8 mouse cellular contexts compared by ENCODE assay signal in genomic region chr9:44879694-44880271, GRCm38 (mm10). TPM values are rescaled to one million over a fixed set of nuclear protein-coding genes. Genes with fewer than 3 reads are reported as not detected.
DNase-seq lines count a peak whose midpoint lies in the region; ATAC-seq and TF ChIP-seq lines count a peak whose summit lies in the region.

No protein-coding gene starts in this region.

- H3K9ac ChIP-seq in ES-Bruce4 (ENCODE audit: low read depth, poor library complexity, severe bottlenecking) = peak overlapping the region; percentile 96
- peak overlapping the region; percentile 97 for H3K9ac ChIP-seq in embryonic facial prominence, embryonic 12.5 days
- H3K9ac ChIP-seq in hindbrain, embryonic 15.5 days = peak overlapping the region; percentile 99

- peaks cover 60% of the 10 kb centered on the region for H3K79me2 ChIP-seq in macrophage (ENCODE audit: inconsistent target)

- no peak for TF ChIP-seq EP300 in ES-Bruce4 (IDR thresholded peaks at IDR 0.05; ENCODE audit: insufficient read depth, low read depth, low read length)

- intact Hi-C loops in heart, postnatal 25 days (cut with DNase I) = loop anchor here (2.0 to 5.0 kb wide), 2 partner anchors 41 to 107 kb away; partner anchors contain the start of gene Atp5l

- no peaks in the 10 kb centered on the region for H3K9me3 ChIP-seq in ES-Bruce4 (replicated peaks; ENCODE audit: control insufficient read depth, insufficient read depth, low read length, poor library complexity, severe bottlenecking)
- H3K9me3 ChIP-seq in embryonic facial prominence, embryonic 12.5 days = no peaks in the 10 kb centered on the region
- H3K9me3 ChIP-seq in hindbrain, embryonic 15.5 days = no peaks in the 10 kb centered on the region

- DNase-seq in heart, adult 11 months = peak; percentile 94
- no peak for DNase-seq in heart, postnatal 25 days (ENCODE audit: low spot score)
- peak; percentile 43 for DNase-seq in testis, postnatal 10 days (ENCODE audit: low spot score)
- DNase-seq in adrenal gland, adult 18-20 months (ENCODE audit: low spot score in 2 of 2) = no peak

- peaks cover 1% of the 10 kb centered on the region for H3K4me1 ChIP-seq in ES-Bruce4 (ENCODE audit: control insufficient read depth, insufficient read depth, low read length)
- H3K4me1 ChIP-seq in embryonic facial prominence, embryonic 12.5 days = peaks cover 39% of the 10 kb centered on the region
- H3K4me1 ChIP-seq in hindbrain, embryonic 15.5 days (replicated peaks) = peaks cover 57% of the 10 kb centered on the region

- H3K4me3 ChIP-seq in ES-Bruce4 (ENCODE audit: low read depth, low read length) = peak overlapping the region; percentile 81
- peak overlapping the region; percentile 68 for H3K4me3 ChIP-seq in embryonic facial prominence, embryonic 12.5 days
- H3K4me3 ChIP-seq in hindbrain, embryonic 15.5 days = peak overlapping the region; percentile 92
- peak overlapping the region; percentile 94 for H3K4me3 ChIP-seq in macrophage (ENCODE audit: inconsistent target)

- TF ChIP-seq CTCF in ES-Bruce4 (IDR thresholded peaks at IDR 0.05; ENCODE audit: low read depth, low read length) = no peak

- no peak for TF ChIP-seq POLR2A in ES-Bruce4 (IDR thresholded peaks at IDR 0.05; ENCODE audit: insufficient read depth, low read length)

- H3K4me2 ChIP-seq in embryonic facial prominence, embryonic 12.5 days (replicated peaks) = peak overlapping the region; percentile 97
- H3K4me2 ChIP-seq in hindbrain, embryonic 15.5 days = peak overlapping the region; percentile 92

- H3K27ac ChIP-seq in ES-Bruce4 (ENCODE audit: insufficient read depth, low read length) (no peak overlapping the region), macrophage (no peak overlapping the region)
- H3K27ac ChIP-seq in embryonic facial prominence, embryonic 12.5 days = peak overlapping the region; percentile 99
- peak overlapping the region; percentile 100 for H3K27ac ChIP-seq in hindbrain, embryonic 15.5 days (replicated peaks)

- ATAC-seq in embryonic facial prominence, embryonic 12.5 days (ENCODE audit: insufficient number of reproducible peaks, insufficient read depth, low FRiP score, low TSS enrichment) = no peak
- ATAC-seq in hindbrain, embryonic 15.5 days (ENCODE audit: low FRiP score, low read depth) = no peak

- WGBS in embryonic facial prominence, embryonic 12.5 days = under 1% methylated on average over 13 of the region's 13 CpGs
- WGBS in hindbrain, embryonic 15.5 days = 0% methylated on average over 13 of the region's 13 CpGs
- 0% methylated on average over 13 of the region's 13 CpGs for WGBS in macrophage (ENCODE audit: missing documents)

- H3K36me3 ChIP-seq in ES-Bruce4 (ENCODE audit: control insufficient read depth, insufficient read depth, low read length, poor library complexity, severe bottlenecking) (0 out of 2 replicates have a peak, but pooled peaks cover 2% of the 10 kb centered on the region), macrophage (ENCODE audit: inconsistent target) (no peaks in the 10 kb centered on the region)
- H3K36me3 ChIP-seq in embryonic facial prominence, embryonic 12.5 days = 0 out of 2 replicates have a peak, but pooled peaks cover 9% of the 10 kb centered on the region
- H3K36me3 ChIP-seq in hindbrain, embryonic 15.5 days = no peaks in the 10 kb centered on the region

- H3K27me3 ChIP-seq in ES-Bruce4 (ENCODE audit: control insufficient read depth, insufficient read depth, low read length, poor library complexity, severe bottlenecking) = no peaks in the 10 kb centered on the region
- no peaks in the 10 kb centered on the region for H3K27me3 ChIP-seq in embryonic facial prominence, embryonic 12.5 days
- H3K27me3 ChIP-seq in hindbrain, embryonic 15.5 days = no peaks in the 10 kb centered on the region

RNA-seq across cellular contexts. Expression of gene Kmt2a, which starts 1.3 kb away (rescaled TPM):
- 10 to 100 TPM; 23.2 to 28.1 TPM for total RNA-seq in heart, postnatal 25 days (2021)
- 59.5 and 71.4 TPM in 2 replicates for polyA plus RNA-seq in ES-Bruce4 (2011; ENCODE audit: insufficient read depth, insufficient read length, low read depth, missing spikeins)
- 23.5 and 24.4 TPM in 2 replicates for polyA plus RNA-seq in embryonic facial prominence, embryonic 12.5 days (2016; fragmentation: Nextera tagmentation; extraction: Ambion mirVana)
- 23.2 and 25.9 TPM in 2 replicates for polyA plus RNA-seq in hindbrain, embryonic 15.5 days (2015; fragmentation: Nextera tagmentation; extraction: Ambion mirVana)
- total RNA-seq in macrophage (2018; cell fraction: chromatin; rRNA removed) = 100 to 1,000 TPM in 25 of 26 experiments, 10 to 100 TPM in 1; 81.2 to 493 (median 210) TPM
- 10 to 100 TPM; 13.6 to 31.3 (median 21.3) TPM for total RNA-seq in macrophage (2018; cell fraction: cytosol; rRNA removed)
- total RNA-seq in macrophage (2018; cell fraction: nucleus; rRNA removed) = 100 to 1,000 TPM in 8 of 26 experiments, 10 to 100 TPM in 18; 47.2 to 225 (median 82.2) TPM
- polyA plus RNA-seq in macrophage (2018) = 8.0 to 17.8 TPM (median 11.8 TPM) in 3 replicates
- total RNA-seq in adrenal gland, adult 18-20 months (2021) = 10 to 100 TPM; 27.2 to 32.1 TPM

RNA-seq across cellular contexts. Expression of gene Atp5l, which starts 40.8 kb away (rescaled TPM):
- total RNA-seq in heart, postnatal 25 days (2021) = 1,000 to 10,000 TPM; 1,628 to 1,660 TPM
- polyA plus RNA-seq in ES-Bruce4 (2011; ENCODE audit: insufficient read depth, insufficient read length, low read depth, missing spikeins) = 166 and 170 TPM in 2 replicates
- 538 and 574 TPM in 2 replicates for polyA plus RNA-seq in embryonic facial prominence, embryonic 12.5 days (2016; fragmentation: Nextera tagmentation; extraction: Ambion mirVana)
- polyA plus RNA-seq in hindbrain, embryonic 15.5 days (2015; fragmentation: Nextera tagmentation; extraction: Ambion mirVana) = 802 and 842 TPM in 2 replicates
- 10 to 100 TPM; 18.6 to 73.1 (median 41.7) TPM for total RNA-seq in macrophage (2018; cell fraction: chromatin; rRNA removed)
- total RNA-seq in macrophage (2018; cell fraction: cytosol; rRNA removed) = 100 to 1,000 TPM; 373 to 557 (median 450) TPM
- total RNA-seq in macrophage (2018; cell fraction: nucleus; rRNA removed) = 100 to 1,000 TPM in 10 of 26 experiments, 10 to 100 TPM in 16; 38.5 to 162 (median 89.3) TPM
- polyA plus RNA-seq in macrophage (2018) = 222 to 622 TPM (median 524 TPM) in 3 replicates
- total RNA-seq in adrenal gland, adult 18-20 months (2021) = 100 to 1,000 TPM; 593 to 763 TPM

Comparison
In these comparisons a context has a peak if more than half of its experiments do, and no peak if none do; other contexts are left out.
1. DNase-seq: peak in heart, adult 11 months (single experiment) and testis, postnatal 10 days (single experiment); none in heart, postnatal 25 days (single experiment) and adrenal gland, adult 18-20 months (0 of 2).
2. H3K27ac ChIP-seq: peak in embryonic facial prominence, embryonic 12.5 days (single experiment) and hindbrain, embryonic 15.5 days (single experiment); none in ES-Bruce4 (single experiment) and macrophage (single experiment).
3. Peak in every context shown above with its lines, with median percentiles within 50 percentile points of each other: H3K4me3 ChIP-seq and H3K9ac ChIP-seq.